Mouse (Mus musculus) kidney, adult 2 months (tissue): ENCODE measurements around the gene Smarcc1.

Source experiments
- CTCF ChIP-seq: fragments of 200-500 bp; conservative IDR thresholded peaks from 2 replicates; pipeline ENCODE4 v1.5.1; 2011; ENCODE audit warnings: low read depth, mild to moderate bottlenecking, control low read depth, low read length, moderate library complexity, mixed read lengths; ENCODE audit not compliant: insufficient read depth, insufficient read length
- POLR2A ChIP-seq: fragments of 200-500 bp; IDR thresholded peaks from one replicate; pipeline ENCODE4 v1.6.1; 2011; ENCODE audit warnings: low read depth, low read length, control low read depth

DNA sequence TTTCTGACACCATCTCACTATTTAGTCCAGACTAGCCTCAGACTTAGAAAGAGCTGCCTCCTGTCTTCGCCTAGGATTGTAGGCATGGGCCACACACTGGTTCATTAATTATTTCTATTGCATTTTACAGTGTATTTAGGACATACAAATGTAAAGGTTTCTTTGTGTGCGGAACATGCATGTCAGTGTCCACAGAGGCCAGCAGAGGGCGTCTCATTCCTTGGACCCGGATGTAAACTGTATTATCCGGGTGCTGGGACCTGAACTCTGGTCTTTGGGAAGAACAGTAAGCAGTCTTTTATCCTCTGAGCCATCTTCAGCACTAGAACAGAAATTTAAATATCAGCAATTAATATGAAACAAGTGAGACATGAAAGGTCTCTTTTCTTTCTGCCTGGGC, 16.7 kb downstream of the Smarcc1 start:
- TF ChIP-seq POLR2A (no peak), CTCF (peak; percentile 28; the same call in 1 of the 2 replicates)
